Mouse (Mus musculus) brain, embryonic 14.5 days (tissue): ENCODE measurements around the gene Arid4a.
A peak's percentile ranks its signal among the peaks of the same experiment; 100 is the strongest.

Source experiments
- CTCF ChIP-seq: fragments of 200-500 bp; IDR thresholded peaks from 2 replicates; pipeline ENCODE4 v1.5.1; 2012; ENCODE audit warnings: inconsistent platforms, mild to moderate bottlenecking, moderate library complexity, borderline replicate concordance; ENCODE audit not compliant: insufficient read depth, insufficient read length; ENCODE audit errors: extremely low read depth
- POLR2A ChIP-seq: fragments of 200-500 bp; IDR thresholded peaks from 2 replicates; pipeline ENCODE4 v1.6.1; 2012; ENCODE audit warnings: mild to moderate bottlenecking, inconsistent platforms, borderline replicate concordance; ENCODE audit not compliant: poor library complexity, insufficient read depth, insufficient read length, severe bottlenecking; ENCODE audit errors: extremely low read depth

DNA sequence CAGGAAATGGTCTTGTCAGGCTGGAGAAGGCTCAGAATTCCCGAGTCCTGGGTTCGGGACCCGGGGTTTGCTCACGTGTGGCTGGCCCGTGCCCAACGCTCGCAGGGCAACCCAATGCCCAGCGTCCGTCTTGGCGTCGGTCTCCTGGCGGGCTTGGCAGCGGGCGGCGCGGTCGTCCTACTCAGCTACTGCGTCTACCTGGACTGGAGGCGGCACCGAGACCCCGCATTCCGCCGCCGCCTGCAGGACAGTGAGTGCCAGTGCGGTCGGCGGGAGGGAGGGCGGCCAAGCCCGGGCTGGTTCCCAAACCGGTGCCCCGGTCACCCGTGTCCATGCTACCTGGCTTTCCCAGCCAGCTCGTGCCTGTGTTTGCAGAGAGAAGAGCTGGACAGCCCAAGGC lies 95.5 kb downstream of the Arid4a start, which contains the start of gene Tomm20l:
- TF ChIP-seq POLR2A: no peak
- TF ChIP-seq CTCF: peak; percentile 44; the same call in 1 of the 2 replicates
